20 mouse cellular contexts compared by ENCODE assay signal in the genomic region with DNA sequence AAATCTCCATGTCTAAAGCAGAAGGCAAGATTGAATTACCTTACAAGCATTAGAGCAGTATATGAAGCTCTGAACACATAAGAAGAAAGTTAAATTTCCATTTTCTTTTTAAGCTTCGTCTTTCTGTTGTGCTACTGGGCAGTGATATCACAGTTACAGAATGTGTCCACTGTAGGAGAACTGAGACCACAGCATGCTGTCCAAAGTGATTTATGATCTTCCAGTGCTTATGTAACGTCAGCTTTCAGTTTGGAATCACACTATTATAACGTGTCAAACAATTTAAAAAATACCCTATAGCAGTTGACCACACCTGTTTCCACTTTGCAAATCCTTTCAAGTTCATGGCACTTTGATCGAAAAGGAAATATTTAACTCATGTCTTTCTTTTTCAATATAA.
"Had no signal": no experiment of that assay in that cellular context is flagged by ENCODE, and none has a peak within 500 bp of the region (broad histone marks: within the 10 kb centered on the region; RNA-seq: fewer than 3 reads in every experiment).

No protein-coding gene starts in this region.

- H3K36me3 ChIP-seq: limb, embryonic 12.5 days; liver, embryonic 12.5 days; liver, embryonic 15.5 days; neural tube, embryonic 12.5 days; neural tube, embryonic 15.5 days; stomach, embryonic 15.5 days had no signal

- H3K4me3 ChIP-seq: limb, embryonic 12.5 days; liver, embryonic 12.5 days; liver, embryonic 15.5 days; neural tube, embryonic 12.5 days; neural tube, embryonic 15.5 days; stomach, embryonic 15.5 days had no signal

- DNase-seq: kidney, adult 2 months; kidney, postnatal 14 days; kidney, postnatal 4 days; layer of hippocampus, adult 9-11 months; liver; lung, adult 18-20 months; midbrain, embryonic 14.5 days; right cerebral cortex, postnatal 25 days; spleen, adult 18-20 months; thymus, postnatal 25 days had no signal

- H3K4me2 ChIP-seq: limb, embryonic 12.5 days; liver, embryonic 12.5 days; liver, embryonic 15.5 days; midbrain, embryonic 11.5 days; neural tube, embryonic 12.5 days; neural tube, embryonic 15.5 days; stomach, embryonic 15.5 days had no signal

- ATAC-seq: intestine, postnatal 0 days; liver, embryonic 12.5 days; lung, postnatal 0 days had no signal

- H3K9me3 ChIP-seq: limb, embryonic 12.5 days; liver, embryonic 12.5 days; liver, embryonic 15.5 days; neural tube, embryonic 12.5 days; neural tube, embryonic 15.5 days; stomach, embryonic 15.5 days had no signal

- H3K4me1 ChIP-seq: liver, embryonic 12.5 days; liver, embryonic 15.5 days; neural tube, embryonic 12.5 days; neural tube, embryonic 15.5 days; stomach, embryonic 15.5 days had no signal

- H3K9ac ChIP-seq: limb, embryonic 12.5 days; liver, embryonic 12.5 days; liver, embryonic 15.5 days; neural tube, embryonic 12.5 days; neural tube, embryonic 15.5 days; stomach, embryonic 15.5 days had no signal

- H3K27me3 ChIP-seq: limb, embryonic 12.5 days; liver, embryonic 12.5 days; liver, embryonic 15.5 days; neural tube, embryonic 12.5 days; neural tube, embryonic 15.5 days; stomach, embryonic 15.5 days had no signal

- H3K27ac ChIP-seq: limb, embryonic 12.5 days; liver, embryonic 12.5 days; liver, embryonic 15.5 days; macrophage; neural tube, embryonic 12.5 days; neural tube, embryonic 15.5 days; stomach, embryonic 15.5 days had no signal
